Mouse (Mus musculus) limb, embryonic 11.5 days (tissue): ENCODE measurements around the gene Srrt. TPM values are rescaled to one million over a fixed set of nuclear protein-coding genes. Genes with fewer than 3 reads are reported as not detected.
"Not testable (repeated sequence)": the region's sequence is repeated elsewhere in the genome, so short reads cannot be mapped to it uniquely, and the experiment has no call there.

Experiments
- ATAC-seq: fragments of 200-750 bp; cut with Nextera tagmentation; 2 replicates; pipeline ENCODE4 v1.8.0; 2017; ENCODE audit warnings: low read depth; ENCODE audit not compliant: insufficient number of reproducible peaks, low FRiP score, low TSS enrichment
- DNase-seq: peaks from one replicate; pipeline ENCODE4 v3.0.0-alpha.2; 2015; ENCODE audit warnings: low spot score
- H3K27ac ChIP-seq: fragments of 300-500 bp; sonication (generic); replicated peaks from 2 replicates; pipeline ENCODE4 v1.5.1; 2014; ENCODE audit warnings: low read depth, mild to moderate bottlenecking, low read length
- H3K27me3 ChIP-seq: fragments of 300-500 bp; sonication (generic); 2 replicates; pipeline ENCODE4 v1.6.1; 2014; ENCODE audit warnings: mild to moderate bottlenecking, low read length, mixed read lengths; ENCODE audit not compliant: control insufficient read depth, insufficient read depth
- H3K36me3 ChIP-seq: fragments of 300-500 bp; sonication (generic); 2 replicates; pipeline ENCODE4 v1.6.1; 2014; ENCODE audit warnings: mild to moderate bottlenecking, low read length, moderate library complexity, mixed read lengths; ENCODE audit not compliant: control insufficient read depth, insufficient read depth
- H3K4me1 ChIP-seq: fragments of 300-500 bp; sonication (generic); 2 replicates; pipeline ENCODE4 v1.6.1; 2014; ENCODE audit warnings: low read length, mixed read lengths; ENCODE audit not compliant: control insufficient read depth, insufficient read depth
- H3K4me2 ChIP-seq: fragments of 300-500 bp; sonication (generic); 2 replicates; pipeline ENCODE4 v1.6.1; 2014; ENCODE audit warnings: low read depth, mild to moderate bottlenecking, moderate library complexity; ENCODE audit not compliant: severe bottlenecking
- H3K4me3 ChIP-seq: fragments of 300-500 bp; sonication (generic); 2 replicates; pipeline ENCODE4 v1.5.1; 2014; ENCODE audit warnings: low read depth, low read length
- H3K9ac ChIP-seq: fragments of 300-500 bp; sonication (generic); 2 replicates; pipeline ENCODE4 v1.6.1; 2014; ENCODE audit warnings: mild to moderate bottlenecking, low read length
- H3K9me3 ChIP-seq: fragments of 300-500 bp; sonication (generic); 2 replicates; pipeline ENCODE4 v1.6.1; 2016; ENCODE audit warnings: low read length; ENCODE audit not compliant: control insufficient read depth
- WGBS: fragments of 180-500 bp; shearing (Covaris S2); extraction: QIAGEN DNeasy Blood & Tissue Kit; methylation state at CpG from one replicate; pipeline ENCODE4 v1.1.7; 2014; 5-methylcytosine and 5-hydroxymethylcytosine counted together
- polyA plus RNA-seq: library from polyadenylated mRNA; unstranded; fragments of >200 nt; fragmentation: Nextera tagmentation; extraction: Ambion mirVana; gene quantifications from 2 replicates; pipeline ENCODE4 v1.2.1, GENCODE M21; 2014

The Srrt gene
- polyA plus RNA-seq, 1 experiment from 2014 or later, result 175 TPM

DNA sequence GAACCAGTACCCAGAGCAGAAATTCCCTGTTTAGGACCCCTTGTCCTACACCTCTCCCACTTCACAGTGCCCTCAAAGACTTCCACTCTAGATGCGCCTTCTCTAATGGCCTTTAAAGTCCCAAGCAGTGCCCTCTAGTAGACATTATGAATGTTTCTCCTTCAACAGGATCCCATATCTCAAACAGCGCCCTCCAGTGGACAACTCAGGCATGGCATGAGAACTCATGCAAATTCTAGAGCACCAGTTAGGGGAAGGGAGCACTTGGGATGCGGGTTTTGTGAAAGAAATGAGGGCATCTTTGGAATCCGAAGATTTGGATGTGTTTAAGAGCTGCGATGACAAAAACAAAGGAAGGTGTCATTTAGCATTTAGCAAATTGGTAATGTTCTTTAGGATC is 22.4 kb downstream of the Srrt start:
- H3K4me2 ChIP-seq, result no peak overlapping the region
- no peak overlapping the region for H3K27ac ChIP-seq
- DNase-seq, result peak; percentile 55
- no peak overlapping the region for H3K9ac ChIP-seq
- ATAC-seq, result no peak
- H3K36me3 ChIP-seq, result no peaks in the 10 kb centered on the region
- peaks cover 32% of the 10 kb centered on the region for H3K27me3 ChIP-seq
- peaks cover 16% of the 10 kb centered on the region for H3K4me1 ChIP-seq
- 71% methylated on average over 5 of the region's 5 CpGs for WGBS
- H3K4me3 ChIP-seq, result no peak overlapping the region
- no peaks in the 10 kb centered on the region for H3K9me3 ChIP-seq

DNA sequence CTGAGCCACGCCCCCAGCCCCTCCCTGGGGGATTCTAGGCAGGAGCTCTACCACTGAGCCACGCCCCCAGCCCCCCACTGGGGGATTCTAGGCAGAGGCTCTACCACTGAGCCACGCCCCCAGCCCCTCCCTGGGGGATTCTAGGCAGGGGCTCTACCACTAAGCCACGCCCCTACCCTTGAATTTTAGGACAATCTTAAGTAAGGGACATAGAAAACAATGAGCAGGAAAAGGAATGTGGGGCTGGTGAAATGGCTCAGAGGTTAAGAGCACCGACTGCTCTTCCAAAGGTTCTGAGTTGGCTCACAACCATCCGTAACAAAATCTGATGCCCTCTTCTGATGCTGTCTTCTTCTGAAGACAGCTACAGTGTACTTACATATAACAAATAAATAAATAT is 23.1 kb downstream of the Srrt start:
- peaks cover 16% of the 10 kb centered on the region for H3K4me1 ChIP-seq
- not testable (repeated sequence) for H3K36me3 ChIP-seq, H3K9ac ChIP-seq, DNase-seq, H3K9me3 ChIP-seq, ATAC-seq, H3K27ac ChIP-seq, H3K4me2 ChIP-seq, H3K4me3 ChIP-seq
- WGBS, result 72% methylated on average over 5 of the region's 6 CpGs
- peaks cover 25% of the 10 kb centered on the region for H3K27me3 ChIP-seq

DNA sequence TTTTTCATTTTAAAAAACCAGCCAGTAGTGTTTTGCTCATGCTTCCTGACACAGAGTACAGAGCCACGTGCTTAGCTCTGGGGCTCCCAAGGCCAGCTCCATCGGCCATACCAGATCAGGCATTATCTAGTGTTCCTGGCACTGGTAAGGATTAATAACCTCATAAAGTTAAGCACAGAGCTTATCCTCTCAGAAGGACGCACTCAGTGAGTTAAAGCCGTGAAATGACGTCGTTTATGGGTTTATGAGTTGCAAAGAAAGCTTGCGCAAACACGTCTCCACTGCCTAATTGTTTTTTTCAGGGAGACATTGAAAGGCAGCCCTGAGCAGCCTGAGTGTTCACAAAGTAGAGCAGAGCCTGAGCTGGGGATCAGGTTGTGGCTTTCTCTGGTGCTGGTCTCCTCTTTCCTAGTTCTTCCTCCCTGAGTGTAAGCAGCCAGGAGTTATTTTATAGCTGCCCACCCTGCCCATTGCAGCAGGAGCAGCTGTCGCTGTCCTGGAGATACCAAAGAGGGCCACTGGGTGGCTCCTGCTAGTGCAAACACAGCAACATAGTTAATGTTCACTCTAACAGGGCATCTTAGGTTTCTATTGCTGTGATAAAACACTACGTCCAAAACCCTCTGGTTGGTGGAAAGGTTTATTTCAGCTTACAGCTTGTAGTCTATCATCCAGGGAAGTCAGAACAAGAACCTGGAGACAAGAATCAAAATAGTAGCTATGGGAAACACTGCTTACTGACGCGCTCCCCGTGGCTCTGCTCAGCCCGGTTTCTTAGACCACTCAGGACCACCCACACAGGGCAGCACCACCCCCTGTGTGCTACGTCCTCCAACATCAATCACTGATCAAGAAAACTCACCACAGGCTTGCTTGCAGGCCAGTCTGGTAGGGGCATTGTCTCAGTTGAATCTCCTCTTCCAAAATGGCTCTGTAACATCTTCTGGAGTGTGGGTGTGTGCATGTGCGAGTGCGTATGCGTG is 29.8 kb downstream of the Srrt start:
- WGBS, result 41% methylated on average over 18 of the region's 18 CpGs
- H3K27ac ChIP-seq, result no peak overlapping the region
- H3K27me3 ChIP-seq, result no peaks in the 10 kb centered on the region
- ATAC-seq (no peak), DNase-seq (peak; percentile 63)
- no peaks in the 10 kb centered on the region for H3K36me3 ChIP-seq
- peak overlapping the region; percentile 0; the same call in 1 of the 2 replicates for H3K4me2 ChIP-seq
- no peak overlapping the region for H3K9ac ChIP-seq
- no peak overlapping the region for H3K4me3 ChIP-seq
- no peaks in the 10 kb centered on the region for H3K9me3 ChIP-seq
- no peaks in the 10 kb centered on the region for H3K4me1 ChIP-seq

DNA sequence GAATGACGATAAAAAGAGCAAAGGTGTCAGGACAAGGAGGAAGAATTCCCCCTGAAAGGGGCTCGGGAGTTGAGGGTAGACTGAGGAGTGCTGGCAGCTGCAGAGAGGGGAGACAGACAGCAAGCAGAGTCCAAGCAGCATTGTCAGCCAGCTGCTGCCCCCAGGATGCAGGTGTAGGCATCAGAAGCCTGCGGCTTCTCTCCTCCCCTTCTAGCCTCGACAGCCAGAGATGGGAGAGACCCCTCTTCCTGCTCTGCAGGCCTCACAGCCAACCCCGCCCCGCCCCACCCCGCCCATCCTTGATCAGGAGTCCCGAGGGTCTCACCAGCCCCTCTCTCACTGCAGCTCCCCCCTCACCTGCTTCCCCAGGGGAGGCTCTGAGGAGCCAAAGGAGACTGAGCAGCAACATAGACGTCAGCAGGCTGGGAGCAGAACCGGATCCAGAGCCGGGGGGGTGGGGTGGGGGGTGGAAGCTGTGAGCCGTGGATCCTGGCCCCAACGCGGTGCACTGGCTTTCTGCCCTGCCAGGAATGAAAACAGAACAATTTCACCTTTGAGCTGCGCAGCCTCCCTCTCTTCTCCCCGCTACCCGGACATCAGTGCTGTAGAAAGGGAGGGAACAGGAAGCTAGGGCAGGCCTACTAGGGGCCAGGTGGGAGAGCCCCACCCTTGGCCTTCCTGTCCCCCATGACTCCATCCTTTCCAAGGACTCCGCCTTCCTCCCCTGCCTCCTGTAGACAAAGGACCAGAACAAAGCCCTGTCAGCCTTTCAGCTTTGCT is 39.2 kb downstream of the Srrt start:
- H3K9ac ChIP-seq, result no peak overlapping the region
- 40% methylated on average over 16 of the region's 18 CpGs for WGBS

DNA sequence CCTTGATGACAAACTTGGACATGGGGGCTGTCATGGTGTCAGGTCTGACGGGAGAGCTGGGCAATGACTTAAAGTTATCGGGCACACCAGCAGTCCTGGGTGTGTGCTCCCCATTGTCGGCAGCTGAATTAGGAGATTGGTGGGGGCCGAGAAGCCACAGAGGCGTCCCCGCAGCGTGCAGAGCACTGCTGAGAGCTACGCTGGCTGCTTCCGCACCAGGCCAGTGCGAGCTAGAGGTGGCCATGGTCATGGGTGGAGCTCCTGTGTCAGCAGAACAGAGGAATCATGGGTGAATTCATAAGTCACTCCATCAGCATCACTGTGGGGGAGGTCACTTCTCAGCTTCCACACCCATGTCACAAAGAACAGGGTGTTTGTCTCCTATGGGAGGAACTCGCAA is 42.7 kb downstream of the Srrt start:
- Histone ChIP-seq H3K27ac (no peak overlapping the region), H3K9ac (no peak overlapping the region), H3K4me2 (no peak overlapping the region), H3K4me1 (no peaks in the 10 kb centered on the region), H3K4me3 (no peak overlapping the region), H3K27me3 (no peaks in the 10 kb centered on the region), H3K9me3 (no peaks in the 10 kb centered on the region), H3K36me3 (no peaks in the 10 kb centered on the region)
- WGBS, result 93% methylated on average over 11 of the region's 11 CpGs
- ATAC-seq (no peak), DNase-seq (no peak)

More for the DNA sequence above, 39.2 kb downstream of the Srrt start:
- H3K36me3 ChIP-seq, result no peaks in the 10 kb centered on the region
- no peaks in the 10 kb centered on the region for H3K4me1 ChIP-seq
- no peak overlapping the region for H3K4me2 ChIP-seq
- no peaks in the 10 kb centered on the region for H3K27me3 ChIP-seq
- ATAC-seq (no peak), DNase-seq (no peak)
- no peak overlapping the region for H3K27ac ChIP-seq
- no peaks in the 10 kb centered on the region for H3K9me3 ChIP-seq
- no peak overlapping the region for H3K4me3 ChIP-seq

DNA sequence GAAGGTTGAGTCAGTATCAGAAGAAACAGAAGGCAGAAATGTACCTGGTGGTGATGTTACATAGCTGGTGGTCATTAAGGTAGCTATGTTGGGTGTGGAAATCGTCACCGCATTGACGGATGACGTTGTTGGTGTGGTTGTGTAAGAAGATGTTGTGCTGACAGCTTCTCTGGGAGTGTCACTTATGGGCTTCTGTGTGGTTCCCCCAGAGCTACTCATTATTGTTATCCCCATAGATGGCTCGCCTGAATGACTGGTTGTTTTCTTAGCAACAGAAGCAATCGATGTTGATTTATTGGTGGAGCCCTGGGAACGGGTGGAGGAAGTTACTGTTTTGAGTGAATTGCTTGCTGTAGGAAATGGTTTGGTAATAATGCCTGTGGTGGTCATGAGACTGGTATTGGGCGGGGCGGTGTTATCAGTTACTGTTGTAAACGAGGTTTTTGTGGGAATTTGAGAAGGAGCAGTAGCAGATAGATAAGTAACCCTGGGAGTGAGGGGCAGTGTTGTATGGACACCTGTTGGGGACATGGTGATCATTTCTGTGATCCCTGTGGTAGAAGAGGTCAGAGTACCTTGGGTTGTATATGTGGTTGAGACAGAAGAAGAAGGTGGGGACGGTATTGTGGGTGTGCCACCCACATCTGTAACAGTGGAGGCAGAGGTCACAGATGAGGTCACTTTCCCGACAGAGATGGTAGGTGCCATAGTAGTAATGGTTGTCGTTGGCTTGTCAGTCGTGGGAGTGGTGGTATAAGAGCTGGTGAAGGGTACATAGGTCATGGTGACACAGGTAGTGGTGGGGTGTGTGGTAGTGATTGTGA is 43.4 kb downstream of the Srrt start:
- Histone ChIP-seq H3K9me3 (no peaks in the 10 kb centered on the region), H3K27me3 (no peaks in the 10 kb centered on the region), H3K4me2 (no peak overlapping the region), H3K4me3 (no peak overlapping the region), H3K36me3 (no peaks in the 10 kb centered on the region), H3K9ac (no peak overlapping the region), H3K27ac (no peak overlapping the region), H3K4me1 (no peaks in the 10 kb centered on the region)
- 81% methylated on average over 14 of the region's 14 CpGs for WGBS
- ATAC-seq, result no peak
- DNase-seq, result no peak
